Mouse (Mus musculus) thymus, postnatal 0 days (tissue): ENCODE measurements at regions not wholly inside any gene's neighbourhood (a gene's known extent, or its start where the extent isn't known, plus 50 kb on each side); places are given as distances from the start of the nearest gene placed in this dataset.
A peak's percentile ranks its signal among the peaks of the same experiment; 100 is the strongest.
"Not testable (repeated sequence)": the region's sequence is repeated elsewhere in the genome, so short reads cannot be mapped to it uniquely, and the experiment has no call there.

Experiments used
- DNase-seq: peaks from one replicate; pipeline ENCODE4 v3.0.0-alpha.2; 2015; ENCODE audit warnings: low spot score

GRCm38 (mm10) chr11:113129192-113129591 lies 347.2 kb downstream of the Sox9 start:
- no peak for DNase-seq

DNA sequence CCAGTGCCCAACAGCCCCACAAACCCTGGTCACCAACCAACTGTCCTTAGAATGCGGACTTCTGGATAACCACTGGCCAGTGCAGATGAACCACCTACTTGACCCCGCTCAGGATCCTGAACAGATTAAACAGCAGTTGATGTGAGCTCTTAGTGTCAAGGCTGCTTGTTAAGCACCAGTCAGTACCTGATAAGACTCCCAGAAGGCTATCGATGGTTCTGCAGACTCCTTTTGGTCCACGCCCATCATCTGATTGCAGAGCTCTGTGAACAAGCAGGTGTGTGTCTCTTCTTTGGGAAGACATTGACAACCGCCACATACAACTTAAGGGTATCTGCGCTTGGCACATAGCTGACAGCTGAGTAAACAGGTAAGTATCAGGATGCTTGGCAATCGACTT lies 348.0 kb downstream of the Sox9 start:
- DNase-seq: no peak

- DNase-seq: no peak
These were observed 350.3 kb downstream of the Sox9 start for GRCm38 (mm10) chr11:113132078-113133064.

DNA sequence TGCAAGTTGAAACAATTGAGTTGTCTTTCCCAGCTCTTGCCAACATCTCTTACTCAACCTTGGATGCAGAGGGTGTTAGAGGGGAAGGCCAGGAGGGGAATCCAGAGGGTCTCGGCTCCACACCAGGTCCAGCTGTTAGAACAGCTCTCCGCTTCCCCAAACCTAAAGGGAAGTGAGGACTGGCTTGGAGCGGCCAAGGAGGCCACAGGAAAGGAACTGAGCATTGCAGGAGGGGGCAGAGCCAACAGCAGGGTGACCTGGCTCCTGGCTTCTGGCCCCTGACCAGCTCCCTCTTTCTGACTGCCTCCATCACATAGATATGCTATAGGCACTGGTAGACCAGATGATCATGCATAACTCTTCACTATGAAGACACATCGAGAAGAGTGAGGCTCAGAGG lies 351.4 kb downstream of the Sox9 start:
- DNase-seq: no peak

DNA sequence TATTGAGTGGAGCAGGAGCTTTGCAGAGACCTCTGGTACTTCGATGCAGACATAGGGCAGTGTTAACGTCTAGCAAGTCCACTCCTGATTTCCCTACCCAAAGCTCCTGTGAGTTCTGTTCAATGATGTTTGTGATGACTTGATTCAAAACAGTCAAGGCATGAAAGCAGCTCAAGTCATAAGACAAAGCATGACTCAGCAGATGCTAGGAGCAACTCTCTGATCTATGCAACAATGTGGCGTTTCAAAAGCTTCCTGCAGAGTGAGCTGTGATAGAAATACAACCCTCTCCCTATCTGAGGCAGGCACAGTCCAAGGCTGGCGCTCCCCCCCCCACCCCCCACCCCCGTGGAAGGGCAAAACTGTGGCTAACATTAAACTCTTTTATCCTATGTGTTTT lies 353.2 kb downstream of the Sox9 start:
- peak; percentile 19 for DNase-seq

DNA sequence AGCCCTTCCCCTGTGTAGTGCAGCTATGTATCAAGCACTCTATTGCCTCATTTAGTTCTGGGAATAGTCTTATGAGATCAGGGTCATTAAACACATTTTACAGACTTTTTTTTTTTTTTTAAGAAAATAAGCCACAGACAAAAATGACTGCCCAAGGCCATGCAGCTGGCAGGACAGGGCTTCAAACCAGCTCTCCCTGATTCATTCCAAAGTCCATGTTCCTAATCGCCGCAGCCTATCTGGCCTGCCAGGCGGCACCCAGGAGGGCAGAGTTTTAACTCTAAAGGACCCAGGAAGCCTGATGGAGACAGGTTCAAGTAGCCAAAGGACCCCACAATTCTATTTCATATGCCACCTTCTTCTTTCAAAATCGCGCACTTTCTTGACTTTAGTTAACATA lies 356.4 kb downstream of the Sox9 start:
- DNase-seq: no peak

- no peak for DNase-seq
These were observed 358.6 kb downstream of the Sox9 start for GRCm38 (mm10) chr11:113140595-113140994.

DNA sequence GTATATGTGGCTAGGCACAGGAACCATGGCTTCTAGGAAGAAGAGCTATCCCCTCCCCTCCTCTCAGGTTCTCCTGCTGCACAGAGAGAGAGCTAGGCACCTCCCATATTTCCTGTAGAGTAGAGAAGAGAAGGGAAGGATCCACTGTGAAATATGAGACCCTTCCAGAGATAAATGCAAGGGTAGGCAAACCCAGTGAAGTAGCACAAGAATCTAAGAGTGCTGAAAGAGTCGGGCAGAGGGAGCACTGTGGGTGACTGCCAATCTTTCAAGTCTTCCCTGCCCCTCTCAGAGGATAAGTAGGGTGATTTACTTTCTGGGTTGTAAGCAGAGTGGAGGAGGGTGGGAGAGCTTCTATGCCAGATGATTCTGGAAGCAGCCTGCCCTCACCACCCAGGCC lies 360.8 kb downstream of the Sox9 start:
- DNase-seq: no peak

DNA sequence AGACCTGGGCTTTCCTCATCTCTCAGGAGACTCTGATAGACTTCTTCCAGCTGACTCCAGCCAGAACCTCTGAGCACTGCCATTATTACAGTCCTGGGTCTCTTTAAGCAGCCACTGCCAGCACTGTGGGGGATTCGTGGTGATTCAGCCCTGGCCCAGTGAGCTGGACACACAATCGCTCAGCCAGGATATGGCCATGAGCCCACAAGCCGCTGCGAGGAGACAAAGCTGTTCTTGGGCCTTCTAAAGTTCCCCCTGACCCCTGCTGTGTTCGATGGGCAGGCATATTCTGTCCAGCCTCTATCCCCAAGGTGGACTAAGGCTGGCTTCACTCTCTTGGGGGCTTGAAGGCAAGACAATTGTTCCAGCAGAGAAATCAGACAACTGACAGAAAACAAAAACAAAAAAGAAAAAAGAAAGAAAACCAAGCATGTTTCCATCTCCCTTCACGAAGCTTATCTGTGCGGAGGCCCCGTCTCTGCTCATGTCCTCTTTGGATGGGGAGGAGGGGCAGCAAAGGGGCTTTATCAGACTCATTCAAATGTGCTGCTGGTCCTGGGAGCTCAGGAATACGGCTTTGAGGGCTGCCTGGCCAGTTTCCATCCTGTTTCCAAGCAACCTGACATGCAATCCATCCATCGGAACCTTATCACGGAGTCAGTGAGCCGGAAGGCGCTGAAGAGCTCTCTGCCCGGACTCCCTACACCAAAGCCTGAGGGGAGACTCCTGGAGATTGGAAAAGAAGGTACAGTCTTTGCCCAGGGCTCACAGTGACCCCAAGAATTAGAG lies 362.0 kb downstream of the Sox9 start:
- no peak for DNase-seq

DNA sequence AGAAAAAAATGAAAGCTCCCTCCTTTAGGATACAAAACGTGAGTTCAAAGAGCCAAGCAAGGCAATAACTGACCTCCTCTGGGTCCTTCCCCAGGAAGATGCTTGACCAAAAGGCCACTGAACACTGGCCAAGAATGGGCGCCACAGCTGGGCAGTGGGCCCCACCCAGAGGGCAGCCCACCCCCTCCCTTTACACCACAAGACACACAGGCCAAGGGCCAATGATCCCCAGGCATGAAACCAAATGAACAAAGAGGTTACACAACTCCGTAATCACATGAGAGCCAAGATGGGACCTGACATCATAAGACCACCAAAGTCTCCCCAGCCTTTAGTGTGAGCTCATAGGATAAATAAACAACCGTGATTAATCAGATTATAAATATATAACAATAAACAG lies 363.7 kb downstream of the Sox9 start:
- DNase-seq: no peak

DNA sequence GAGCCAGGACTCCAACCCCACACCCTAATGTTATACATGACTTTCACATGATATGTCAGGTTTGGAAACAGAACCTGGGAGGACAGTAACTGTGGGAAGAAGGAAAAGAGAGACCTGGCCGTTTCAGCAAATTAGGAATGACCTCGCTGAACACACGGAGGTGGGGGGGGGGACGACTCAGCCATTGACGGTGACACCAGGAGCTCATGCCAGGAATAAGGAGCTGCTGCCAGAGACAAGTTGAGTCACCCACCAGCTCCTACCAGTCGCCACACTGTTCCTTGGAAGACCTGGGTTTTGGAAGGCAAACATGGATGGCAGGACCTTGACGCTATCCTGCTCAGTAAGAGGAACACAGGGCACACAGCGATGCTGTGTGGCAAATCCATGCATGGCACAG lies 364.7 kb downstream of the Sox9 start:
- DNase-seq: no peak

DNA sequence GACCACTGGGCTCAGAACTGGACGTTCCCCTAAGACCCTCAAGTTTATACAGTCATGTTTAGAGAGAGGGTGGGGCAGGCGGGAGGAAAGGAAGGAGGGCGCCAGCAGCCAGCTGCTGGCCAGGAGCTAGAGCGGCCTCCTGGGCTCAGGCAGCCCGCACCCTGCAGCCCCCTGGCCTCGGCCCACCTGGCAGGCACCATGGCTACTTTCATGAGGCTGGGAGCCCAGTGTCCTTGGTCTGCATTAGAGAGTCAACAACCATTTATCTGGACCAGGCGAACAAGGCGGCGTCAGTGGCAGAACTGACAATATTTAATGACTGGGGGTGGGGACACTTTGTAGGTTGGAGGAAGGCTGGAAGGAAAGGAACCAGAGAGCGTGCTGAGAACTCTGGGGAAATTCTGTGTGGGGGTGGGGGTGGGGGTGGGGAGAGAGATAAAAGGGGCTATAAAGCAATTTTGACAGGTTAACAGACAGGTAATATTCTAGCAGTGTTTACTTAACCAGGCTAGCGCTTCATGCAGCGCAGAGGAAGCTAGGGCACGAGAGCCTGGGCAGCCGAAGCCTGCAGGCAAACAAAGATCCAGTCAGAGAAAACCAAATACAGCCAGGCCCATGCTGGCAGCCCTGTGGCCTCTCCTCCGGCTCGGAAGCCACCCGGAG lies 365.6 kb downstream of the Sox9 start:
- DNase-seq: no peak

- DNase-seq: no peak
These were observed 366.1 kb downstream of the Sox9 start for GRCm38 (mm10) chr11:113148198-113148537.

DNA sequence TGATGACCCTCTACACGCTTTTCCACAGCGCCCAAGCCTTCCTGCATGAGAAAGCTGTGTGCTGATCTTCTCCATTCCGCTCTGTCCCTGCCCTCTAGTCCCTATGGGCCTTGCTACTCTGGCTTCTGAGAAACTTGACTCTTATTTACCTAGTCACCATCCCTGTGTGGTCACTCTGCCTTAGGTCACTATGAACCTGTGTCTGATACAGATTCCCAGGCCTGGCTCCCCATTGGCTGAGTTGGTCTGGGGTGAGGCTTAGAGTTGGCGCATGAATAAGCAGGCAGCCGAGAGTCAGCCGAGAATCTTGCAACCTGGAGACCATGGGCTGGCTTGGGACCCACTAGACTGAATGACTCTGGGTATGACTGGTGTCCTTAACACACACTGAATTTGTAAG lies 373.5 kb downstream of the Sox9 start:
- no peak for DNase-seq

DNA sequence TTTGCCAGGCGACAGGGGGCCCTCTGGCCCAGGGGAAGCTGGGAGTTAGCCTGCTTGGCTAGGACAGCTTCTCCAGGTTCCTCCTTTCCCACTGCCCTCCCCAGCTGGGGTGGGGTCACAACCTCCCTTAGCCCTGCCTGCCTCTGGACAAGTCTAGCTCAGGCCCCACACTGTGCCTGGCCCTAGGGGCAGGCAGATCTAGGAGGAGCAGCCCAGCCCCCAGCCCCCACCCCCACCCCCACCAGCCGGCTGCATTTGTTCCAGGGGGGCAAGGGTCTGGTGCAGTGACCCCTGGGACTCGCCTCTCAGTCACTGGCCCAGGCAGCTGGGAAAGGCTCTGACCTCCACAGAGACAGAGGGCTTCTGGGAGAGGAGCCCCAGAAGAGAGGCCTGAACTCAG lies 381.9 kb downstream of the Sox9 start:
- DNase-seq: no peak

DNA sequence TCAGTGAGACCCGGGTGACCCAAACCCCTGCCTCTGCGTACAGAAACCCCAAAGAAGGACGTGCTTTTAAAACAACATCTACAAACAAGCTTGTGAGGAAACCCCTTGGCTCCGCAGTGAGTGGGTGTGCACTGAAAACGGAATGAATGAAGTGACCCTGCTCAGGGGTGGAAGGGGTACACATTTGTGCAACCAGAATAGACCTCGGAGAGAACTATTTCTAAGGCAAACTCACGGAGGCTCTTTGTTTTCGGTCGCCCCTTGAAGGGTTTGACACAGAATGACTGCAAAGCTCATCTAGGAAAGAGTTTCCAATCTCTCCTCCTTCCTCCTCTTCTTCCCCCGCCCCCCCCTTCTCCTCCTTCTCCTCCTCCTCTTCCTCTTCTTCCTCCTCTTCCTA lies 382.5 kb downstream of the Sox9 start:
- DNase-seq: no peak

DNA sequence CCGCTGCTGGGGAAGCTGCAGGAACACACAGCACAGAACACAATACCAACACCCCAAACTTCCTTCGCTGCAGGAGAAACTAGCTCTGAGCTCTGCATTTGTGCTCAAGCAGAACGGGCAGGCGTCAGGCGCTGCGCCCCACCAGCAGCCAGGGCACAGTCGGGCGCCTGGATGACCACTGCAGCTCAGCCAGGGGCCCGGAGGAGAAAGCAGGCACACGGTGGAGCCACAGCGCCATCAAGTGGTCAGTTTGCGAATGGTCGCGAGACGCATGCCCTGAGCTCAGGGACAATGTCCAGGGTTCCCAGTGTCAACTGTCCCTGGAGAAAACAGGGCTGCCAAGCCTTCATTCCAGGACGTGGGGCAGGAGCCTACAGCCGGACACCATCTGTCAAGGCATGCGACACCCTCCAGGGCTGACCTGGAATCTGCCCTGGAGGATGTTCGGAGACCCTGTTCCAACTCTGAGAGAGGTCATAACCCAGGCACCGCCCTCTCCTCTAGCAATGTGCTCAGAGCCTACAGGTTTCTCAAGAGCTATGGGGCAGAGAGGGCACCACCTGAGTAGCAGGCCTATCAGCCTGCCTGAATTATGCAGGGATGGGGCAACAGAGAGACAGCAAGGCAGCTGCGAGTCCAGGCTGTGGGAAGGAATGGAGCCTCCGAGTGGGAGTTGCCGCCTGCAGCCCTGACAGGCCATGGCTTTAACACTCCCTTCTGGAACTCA lies 383.2 kb downstream of the Sox9 start:
- DNase-seq: peak; percentile 41

GRCm38 (mm10) chr11:113166517-113166916 lies 384.5 kb downstream of the Sox9 start:
- no peak for DNase-seq

DNA sequence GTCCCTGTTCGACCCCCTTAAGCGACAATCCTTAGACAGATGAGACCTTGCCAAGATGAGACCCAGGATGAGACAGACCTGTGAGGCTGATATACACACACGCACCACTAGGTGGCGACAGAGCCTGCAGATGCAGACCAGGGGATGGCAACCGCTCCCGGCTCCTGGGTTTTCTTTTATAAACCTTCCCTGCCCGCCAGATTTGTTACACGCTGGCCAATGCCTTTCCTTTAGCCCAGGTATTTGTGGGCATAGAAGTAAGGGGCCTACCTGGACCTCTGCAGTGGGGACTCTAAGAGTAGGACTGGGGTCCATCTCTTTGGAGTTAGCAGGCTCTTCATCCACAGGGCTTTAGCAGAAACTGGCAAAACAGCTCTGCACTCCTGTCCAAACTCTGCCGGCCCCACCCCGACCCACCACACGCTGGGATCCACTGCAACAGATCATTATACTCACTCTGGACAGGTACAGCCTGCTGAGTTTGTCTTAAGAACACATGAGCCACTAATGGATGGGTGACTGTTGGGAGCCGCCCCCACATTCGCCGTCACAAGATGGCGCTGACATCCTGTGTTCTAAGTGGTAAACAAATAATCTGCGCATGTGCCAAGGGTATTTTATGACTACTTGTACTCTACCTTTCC lies 390.6 kb downstream of the Sox9 start:
- DNase-seq: peak; percentile 88

DNA sequence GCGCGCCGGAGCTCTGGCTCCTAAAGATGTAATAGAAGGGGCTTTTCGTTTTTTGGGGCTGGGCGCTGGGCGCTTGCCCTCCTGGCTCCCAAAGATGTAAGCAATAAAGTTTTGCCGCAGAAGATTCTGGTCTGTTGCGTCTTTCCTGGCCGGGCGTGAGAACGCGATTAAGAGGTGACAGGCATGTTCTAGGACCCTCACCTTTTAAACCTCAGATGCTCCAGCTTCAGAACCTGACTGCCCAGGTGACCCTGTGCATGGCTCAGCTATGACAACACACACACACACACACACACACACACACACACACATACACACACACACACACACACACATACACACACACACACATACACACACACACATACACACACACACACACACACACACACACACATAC lies 391.3 kb downstream of the Sox9 start:
- not testable (repeated sequence) for DNase-seq

DNA sequence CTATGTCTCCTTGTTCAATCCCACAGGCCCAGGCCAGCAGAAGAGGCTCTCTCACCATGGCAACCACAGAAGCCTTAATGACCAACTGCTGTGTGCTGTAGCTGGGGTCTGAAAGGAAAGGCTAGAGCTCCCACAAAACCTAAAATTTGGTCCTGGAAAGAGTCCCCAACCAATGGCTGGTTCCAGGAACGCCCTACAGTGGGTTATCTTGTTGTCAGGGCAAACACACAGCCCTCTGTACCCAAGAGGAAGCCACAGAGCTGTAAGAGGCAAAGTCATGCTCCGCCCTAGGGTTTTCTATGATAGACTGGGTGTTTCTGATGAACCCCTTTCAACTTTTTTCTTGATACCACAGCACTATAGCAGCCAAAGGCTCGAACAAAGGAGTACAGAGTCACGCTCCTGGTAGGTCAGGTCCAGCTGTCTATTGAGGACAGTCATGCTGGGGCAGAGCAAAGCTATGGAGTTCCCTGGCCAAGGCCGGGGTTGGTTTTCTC lies 392.0 kb downstream of the Sox9 start:
- DNase-seq: peak; percentile 77
